Mouse (Mus musculus) stomach, embryonic 14.5 days (tissue): Measurements from ENCODE around the gene Gtpbp8. TPM values are rescaled to one million over a fixed set of nuclear protein-coding genes. Genes with fewer than 3 reads are reported as not detected.

Experiments
- ATAC-seq: fragments of 200-750 bp; cut with Nextera tagmentation; 2 replicates; pipeline ENCODE4 v1.8.0; 2017; ENCODE audit warnings: low read depth, moderate TSS enrichment; ENCODE audit not compliant: insufficient number of reproducible peaks, insufficient read depth, low FRiP score
- H3K27ac ChIP-seq: fragments of 300-500 bp; sonication (generic); 2 replicates; pipeline ENCODE4 v1.5.1; 2014; ENCODE audit warnings: mild to moderate bottlenecking, low read length, moderate library complexity, mixed read lengths
- H3K27me3 ChIP-seq: fragments of 300-500 bp; sonication (generic); 2 replicates; pipeline ENCODE4 v1.6.1; 2014; ENCODE audit warnings: low read length, control low read depth, mixed read lengths; ENCODE audit not compliant: control insufficient read depth, insufficient read depth
- H3K36me3 ChIP-seq: fragments of 300-500 bp; sonication (generic); 2 replicates; pipeline ENCODE4 v1.6.1; 2014; ENCODE audit warnings: mild to moderate bottlenecking, control low read depth, low read length, moderate library complexity, mixed read lengths; ENCODE audit not compliant: control insufficient read depth, insufficient read depth
- H3K4me1 ChIP-seq: fragments of 300-500 bp; sonication (generic); 2 replicates; pipeline ENCODE4 v1.6.1; 2014; ENCODE audit warnings: low read length, control low read depth, mixed read lengths; ENCODE audit not compliant: control insufficient read depth, insufficient read depth
- H3K4me2 ChIP-seq: fragments of 300-500 bp; sonication (generic); replicated peaks from 2 replicates; pipeline ENCODE4 v1.6.1; 2014; ENCODE audit warnings: low read depth, low read length, control low read depth
- H3K4me3 ChIP-seq: fragments of 300-500 bp; sonication (generic); 2 replicates; pipeline ENCODE4 v1.5.1; 2014; ENCODE audit warnings: low read depth, low read length, control low read depth
- H3K9ac ChIP-seq: fragments of 300-500 bp; sonication (generic); replicated peaks from 2 replicates; pipeline ENCODE4 v1.6.1; 2014; ENCODE audit warnings: low read depth, mild to moderate bottlenecking, control low read depth, low read length, moderate library complexity, mixed read lengths
- H3K9me3 ChIP-seq: fragments of 300-500 bp; sonication (generic); 2 replicates; pipeline ENCODE4 v1.6.1; 2016; ENCODE audit warnings: low read depth, low read length, control low read depth; ENCODE audit not compliant: control insufficient read depth
- WGBS: fragments of 180-500 bp; shearing (Covaris S2); extraction: QIAGEN DNeasy Blood & Tissue Kit; methylation state at CpG from one replicate; pipeline ENCODE4 v1.1.7; 2014; 5-methylcytosine and 5-hydroxymethylcytosine counted together
- polyA plus RNA-seq: library from polyadenylated mRNA; unstranded; fragments of >200 nt; fragmentation: Nextera tagmentation; extraction: Ambion mirVana; gene quantifications from 2 replicates; pipeline ENCODE4 v1.2.1, GENCODE M21; 2014

Gene Gtpbp8
- polyA plus RNA-seq, 1 experiment from 2014 or later = 27.9 TPM

- no peak overlapping the region; the same call in 1 of the 2 replicates for H3K27ac ChIP-seq
- H3K4me3 ChIP-seq = no peak overlapping the region
- peaks cover 14% of the 10 kb centered on the region; the same call in 1 of the 2 replicates for H3K4me1 ChIP-seq
- H3K4me2 ChIP-seq = no peak overlapping the region
- WGBS = 74% methylated on average over 2 of the region's 2 CpGs
- no peak for ATAC-seq
- peaks cover 4% of the 10 kb centered on the region; the same call in 1 of the 2 replicates for H3K36me3 ChIP-seq
- no peak overlapping the region for H3K9ac ChIP-seq
- no peaks in the 10 kb centered on the region for H3K9me3 ChIP-seq
- no peaks in the 10 kb centered on the region for H3K27me3 ChIP-seq
These were observed 23.5 kb downstream of the Gtpbp8 start for GRCm38 (mm10) chr16:44722666-44723065.

GRCm38 (mm10) chr16:44720518-44720917 lies 25.6 kb downstream of the Gtpbp8 start:
- Histone ChIP-seq H3K27me3 (no peaks in the 10 kb centered on the region), H3K4me1 (peaks cover 8% of the 10 kb centered on the region; the same call in 1 of the 2 replicates), H3K36me3 (0 out of 2 replicates have a peak, but pooled peaks cover 3% of the 10 kb centered on the region), H3K4me2 (no peak overlapping the region), H3K27ac (no peak overlapping the region), H3K9me3 (no peaks in the 10 kb centered on the region), H3K9ac (no peak overlapping the region), H3K4me3 (no peak overlapping the region)
- ATAC-seq = no peak
- 89% methylated on average over 3 of the region's 3 CpGs for WGBS

DNA sequence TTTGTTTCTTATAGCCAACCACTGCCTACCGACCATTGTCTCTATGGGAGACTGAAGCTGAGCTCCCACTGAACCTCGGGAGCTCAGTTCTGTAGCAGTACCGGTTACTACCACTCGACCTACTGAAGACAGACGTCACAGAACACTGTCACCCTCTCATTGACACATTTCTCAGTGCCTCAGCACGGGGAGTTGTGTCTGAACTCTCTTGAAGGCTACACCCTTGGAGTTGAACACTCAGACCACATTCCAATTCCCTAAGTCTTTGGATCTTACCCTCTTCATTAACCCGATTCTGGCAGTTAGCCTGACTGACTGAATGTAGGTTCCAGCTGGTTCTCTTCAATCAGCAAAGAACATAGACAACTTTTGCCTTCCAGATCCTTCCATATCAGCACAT lies 26.8 kb downstream of the Gtpbp8 start:
- ATAC-seq = no peak

DNA sequence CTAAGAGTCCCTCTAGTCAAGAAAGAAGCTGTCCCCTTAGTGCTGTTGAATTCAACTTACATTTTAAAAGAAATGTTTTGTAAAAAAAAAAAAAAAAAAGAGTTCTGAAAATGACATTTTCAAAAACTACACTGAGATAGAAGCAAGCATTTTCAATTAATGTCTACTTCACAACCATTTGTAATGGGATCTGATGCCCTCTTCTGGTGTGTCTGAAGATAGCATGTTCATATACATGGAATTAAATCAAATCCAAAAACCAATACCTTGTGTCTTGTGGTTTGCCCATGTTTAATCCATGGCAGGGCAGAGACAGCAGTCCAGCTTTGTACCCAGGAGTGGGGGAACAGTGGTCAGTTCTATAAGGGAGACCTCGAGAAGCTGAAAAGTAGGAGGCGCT lies 28.3 kb downstream of the Gtpbp8 start:
- no peak overlapping the region for H3K27ac ChIP-seq
- no peak for ATAC-seq
- H3K4me1 ChIP-seq = no peaks in the 10 kb centered on the region
- H3K9me3 ChIP-seq = no peaks in the 10 kb centered on the region
- 77% methylated on average over 2 of the region's 2 CpGs for WGBS
- H3K4me3 ChIP-seq = no peak overlapping the region
- H3K27me3 ChIP-seq = no peaks in the 10 kb centered on the region
- H3K4me2 ChIP-seq = no peak overlapping the region
- H3K9ac ChIP-seq = no peak overlapping the region
- 0 out of 2 replicates have a peak, but pooled peaks cover 3% of the 10 kb centered on the region for H3K36me3 ChIP-seq

More for the DNA sequence above, 26.8 kb downstream of the Gtpbp8 start:
- no peak overlapping the region for H3K4me2 ChIP-seq
- no peaks in the 10 kb centered on the region for H3K9me3 ChIP-seq
- H3K27ac ChIP-seq = no peak overlapping the region
- no peaks in the 10 kb centered on the region for H3K27me3 ChIP-seq
- no peak overlapping the region for H3K9ac ChIP-seq
- H3K4me3 ChIP-seq = no peak overlapping the region
- WGBS = 75% methylated on average over 7 of the region's 7 CpGs
- 0 out of 2 replicates have a peak, but pooled peaks cover 4% of the 10 kb centered on the region for H3K4me1 ChIP-seq
- 0 out of 2 replicates have a peak, but pooled peaks cover 3% of the 10 kb centered on the region for H3K36me3 ChIP-seq

GRCm38 (mm10) chr16:44717141-44717634 lies 29.0 kb downstream of the Gtpbp8 start:
- WGBS = 71% methylated on average over 2 of the region's 2 CpGs
- Histone ChIP-seq H3K27me3 (no peaks in the 10 kb centered on the region), H3K9ac (no peak overlapping the region), H3K4me3 (no peak overlapping the region), H3K9me3 (no peaks in the 10 kb centered on the region), H3K36me3 (0 out of 2 replicates have a peak, but pooled peaks cover 3% of the 10 kb centered on the region), H3K4me2 (no peak overlapping the region), H3K4me1 (no peaks in the 10 kb centered on the region), H3K27ac (no peak overlapping the region; the same call in 1 of the 2 replicates)
- no peak for ATAC-seq

DNA sequence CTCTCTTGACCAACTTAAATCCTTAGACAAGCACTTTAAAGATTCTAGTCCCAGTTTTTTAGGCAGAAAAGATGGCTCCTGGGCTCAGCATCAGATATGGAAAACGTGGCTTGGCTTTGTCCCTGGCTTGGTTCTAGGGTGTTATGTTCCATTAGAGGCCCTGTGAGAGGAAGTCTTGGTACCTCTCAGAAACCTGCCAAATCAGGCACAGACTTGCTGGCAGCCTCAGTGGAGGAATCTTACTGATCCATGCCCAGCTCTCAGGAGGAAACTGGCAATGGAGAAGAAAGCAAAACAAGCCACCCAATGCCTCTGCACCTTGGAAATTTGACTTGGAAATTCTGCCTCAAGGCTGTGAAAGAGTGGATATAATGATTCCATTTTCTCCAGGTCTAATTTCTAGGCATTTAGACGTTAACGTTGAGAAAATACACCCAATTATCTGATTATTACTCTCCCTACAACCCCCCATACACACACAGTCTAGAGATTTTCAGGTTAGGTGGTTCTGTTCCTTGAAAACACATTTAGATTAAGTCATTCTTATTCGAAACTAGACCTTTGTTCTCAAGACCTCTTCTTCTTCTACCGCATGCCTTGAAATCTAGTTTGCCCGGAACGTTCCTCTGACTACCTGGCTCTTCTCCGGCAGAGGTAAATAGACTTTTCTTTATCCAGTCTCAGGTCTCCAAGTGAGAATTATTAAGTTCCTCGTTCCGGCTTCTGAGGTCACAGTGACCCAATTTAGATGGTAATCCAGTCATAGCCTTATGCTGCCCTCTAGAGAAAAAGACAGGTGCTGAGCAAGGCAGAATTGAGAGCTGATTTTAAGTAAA lies 29.6 kb downstream of the Gtpbp8 start:
- ATAC-seq = peak; percentile 58; the same call in 1 of the 2 replicates
- no peak overlapping the region for H3K9ac ChIP-seq
- no peak overlapping the region for H3K4me2 ChIP-seq
- no peaks in the 10 kb centered on the region for H3K4me1 ChIP-seq
- 0 out of 2 replicates have a peak, but pooled peaks cover 3% of the 10 kb centered on the region for H3K36me3 ChIP-seq
- H3K4me3 ChIP-seq = no peak overlapping the region
- H3K27ac ChIP-seq = peak overlapping the region; percentile 48; the same call in 1 of the 2 replicates
- no peaks in the 10 kb centered on the region for H3K9me3 ChIP-seq
- 40% methylated on average over 10 of the region's 10 CpGs for WGBS
- H3K27me3 ChIP-seq = no peaks in the 10 kb centered on the region

DNA sequence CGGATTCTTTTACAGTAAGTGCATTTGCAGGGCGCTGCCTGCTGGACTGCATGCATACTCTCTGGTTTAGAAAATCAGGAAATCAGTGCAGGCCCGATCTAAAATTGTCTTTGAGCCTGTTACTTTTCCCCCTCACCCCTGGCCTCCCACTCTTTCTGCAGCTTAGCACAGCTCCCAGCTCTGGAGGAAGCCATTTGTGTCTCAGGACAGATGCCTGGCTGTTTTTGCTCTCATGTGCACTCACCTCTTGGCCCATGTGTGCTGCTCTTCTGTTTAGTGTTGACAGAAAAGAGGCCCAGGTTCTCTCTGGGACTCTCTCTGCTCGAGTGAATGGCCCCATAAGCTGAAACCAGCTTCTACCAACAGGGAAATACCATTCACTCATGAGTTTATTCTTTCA lies 42.7 kb downstream of the Gtpbp8 start:
- H3K9ac ChIP-seq = no peak overlapping the region

DNA sequence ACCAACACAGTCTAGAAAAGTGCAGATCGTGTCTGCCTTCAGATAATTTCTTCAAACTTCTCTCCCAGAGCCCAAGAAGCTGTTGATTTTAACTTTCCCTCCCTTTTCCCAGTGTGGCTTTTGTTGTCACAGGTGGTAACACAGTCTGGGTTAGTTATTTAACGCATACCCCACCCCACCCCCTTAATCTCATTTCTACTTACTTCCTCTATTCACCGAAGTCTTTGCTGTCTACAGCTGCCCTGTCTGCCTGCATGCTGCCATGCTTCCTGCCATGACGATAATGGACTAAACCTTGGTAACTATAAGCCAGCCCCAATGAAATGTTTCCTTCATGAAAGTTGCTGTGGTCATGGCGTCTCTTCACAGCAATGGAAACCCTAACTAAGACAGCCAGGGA lies 43.9 kb downstream of the Gtpbp8 start:
- Histone ChIP-seq H3K27ac (0 out of 2 replicates have a peak overlapping the region, but pooled peaks have one; percentile 17), H3K36me3 (no peaks in the 10 kb centered on the region), H3K9ac (no peak overlapping the region), H3K4me3 (no peak overlapping the region), H3K4me1 (peaks cover 17% of the 10 kb centered on the region), H3K4me2 (no peak overlapping the region), H3K9me3 (no peaks in the 10 kb centered on the region), H3K27me3 (no peaks in the 10 kb centered on the region)
- peak; percentile 23; the same call in 1 of the 2 replicates for ATAC-seq
- 65% methylated on average over 5 of the region's 5 CpGs for WGBS

More for the DNA sequence above, 42.7 kb downstream of the Gtpbp8 start:
- 18% methylated on average over 4 of the region's 4 CpGs for WGBS
- no peaks in the 10 kb centered on the region for H3K27me3 ChIP-seq
- peaks cover 14% of the 10 kb centered on the region for H3K4me1 ChIP-seq
- H3K36me3 ChIP-seq = no peaks in the 10 kb centered on the region
- no peaks in the 10 kb centered on the region for H3K9me3 ChIP-seq
- no peak overlapping the region for H3K4me2 ChIP-seq
- no peak overlapping the region for H3K4me3 ChIP-seq
- peak overlapping the region; percentile 57; the same call in 1 of the 2 replicates for H3K27ac ChIP-seq
- peak; percentile 53; the same call in 1 of the 2 replicates for ATAC-seq
